Mouse (Mus musculus) embryo, embryonic 10 days (tissue): ENCODE measurements at regions not wholly inside any gene's neighbourhood (a gene's known extent, or its start where the extent isn't known, plus 50 kb on each side); places are given as distances from the start of the nearest gene placed in this dataset.
A peak's percentile ranks its signal among the peaks of the same experiment; 100 is the strongest.

Experiments used
- DNase-seq: peaks from one replicate; pipeline ENCODE4 v3.0.0-alpha.2; 2015; ENCODE audit warnings: low spot score

DNA sequence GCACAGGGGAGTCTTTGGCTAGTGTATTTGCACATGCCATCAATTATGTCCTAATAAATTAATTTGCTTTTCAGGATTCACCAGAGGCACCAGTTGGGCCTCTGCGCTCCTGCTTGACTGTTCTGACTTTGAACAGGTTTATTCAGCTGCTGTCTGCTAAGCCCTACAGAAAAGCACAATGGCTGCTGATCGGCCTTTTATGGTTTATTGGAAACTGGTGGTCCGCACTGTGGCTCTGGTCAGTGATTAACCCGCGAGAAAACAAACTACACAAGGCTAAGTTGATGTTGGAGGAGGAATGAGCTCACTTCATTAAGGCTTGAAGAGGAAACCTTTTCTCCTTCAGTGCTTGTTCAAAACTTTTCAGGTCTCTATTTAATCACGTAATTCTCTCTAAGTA, 208.4 kb upstream of the Gpr101 start:
- DNase-seq, result peak; percentile 11

GRCm38 (mm10) chrX:57709115-57709877, 205.7 kb upstream of the Gpr101 start:
- peak; percentile 12 for DNase-seq

DNA sequence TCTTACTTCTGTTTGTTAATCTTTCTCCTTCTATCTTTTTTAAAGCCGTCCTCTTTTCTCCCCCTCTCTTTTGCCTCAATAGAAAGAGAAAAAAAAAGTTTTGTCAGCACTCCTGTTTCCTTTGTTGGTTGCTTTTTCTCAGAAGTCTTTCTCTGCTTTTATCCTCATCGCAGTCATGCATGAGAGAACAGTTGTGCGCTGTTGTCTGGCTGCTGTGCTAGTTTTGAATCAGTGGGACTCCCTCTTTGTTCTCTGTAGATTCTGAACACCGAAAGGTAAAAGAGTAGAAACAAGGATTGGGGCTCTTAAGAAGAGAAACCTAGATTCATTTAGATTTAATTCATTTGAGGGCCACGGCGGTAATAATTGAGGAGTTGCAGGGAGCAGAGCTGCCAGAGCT, 204.9 kb upstream of the Gpr101 start:
- peak; percentile 11 for DNase-seq

DNA sequence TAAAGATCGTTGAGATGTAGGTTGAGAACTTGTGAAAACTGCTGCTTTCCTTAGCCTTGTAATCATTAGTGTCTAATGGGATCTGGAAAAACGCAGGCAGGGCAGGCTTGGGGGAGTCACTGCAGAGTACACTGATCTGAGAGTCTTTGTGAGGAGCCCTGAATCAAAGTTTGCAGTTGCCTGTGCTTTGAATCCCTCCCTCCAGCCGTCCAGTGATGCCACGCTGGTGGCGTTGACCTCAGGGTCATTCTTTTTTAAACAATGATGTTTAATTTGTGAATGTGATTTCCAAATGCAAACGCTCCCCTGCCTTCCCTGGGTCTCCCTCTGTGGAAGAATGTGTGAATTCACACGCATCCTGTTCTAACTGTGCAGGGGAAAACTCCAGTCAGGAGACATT, 204.4 kb upstream of the Gpr101 start:
- no peak for DNase-seq

DNA sequence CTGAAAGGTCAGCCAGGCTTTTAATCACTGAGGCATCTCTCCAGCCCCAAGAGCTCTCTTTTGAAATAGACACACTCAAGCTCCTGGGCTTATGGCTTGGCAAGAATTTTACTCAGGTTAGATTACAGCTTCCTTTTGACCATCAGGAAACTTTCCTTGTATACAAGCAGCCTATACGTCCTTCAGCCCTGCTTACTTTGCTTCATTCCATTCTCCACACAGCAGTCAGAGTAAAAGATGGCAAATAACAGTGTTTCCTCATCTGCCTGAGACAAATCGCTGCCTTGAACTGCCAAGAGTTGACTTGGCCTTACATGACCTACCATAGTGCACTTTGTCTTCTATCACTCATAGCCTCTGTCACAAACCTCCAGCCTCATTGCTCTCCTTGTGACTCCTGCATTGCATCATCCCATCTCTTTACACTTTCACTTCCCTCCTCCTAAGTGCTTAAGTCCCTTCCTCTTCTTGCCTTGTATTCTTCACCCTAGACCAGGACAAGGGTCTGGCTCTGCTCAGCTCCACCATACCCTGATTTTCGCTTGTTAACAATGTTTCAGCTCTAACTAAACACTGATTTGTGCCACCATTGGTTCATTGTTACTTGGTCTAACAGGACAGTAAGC, 203.2 kb upstream of the Gpr101 start:
- no peak for DNase-seq

GRCm38 (mm10) chrX:57692506-57692905, 188.9 kb upstream of the Gpr101 start:
- no peak for DNase-seq

DNA sequence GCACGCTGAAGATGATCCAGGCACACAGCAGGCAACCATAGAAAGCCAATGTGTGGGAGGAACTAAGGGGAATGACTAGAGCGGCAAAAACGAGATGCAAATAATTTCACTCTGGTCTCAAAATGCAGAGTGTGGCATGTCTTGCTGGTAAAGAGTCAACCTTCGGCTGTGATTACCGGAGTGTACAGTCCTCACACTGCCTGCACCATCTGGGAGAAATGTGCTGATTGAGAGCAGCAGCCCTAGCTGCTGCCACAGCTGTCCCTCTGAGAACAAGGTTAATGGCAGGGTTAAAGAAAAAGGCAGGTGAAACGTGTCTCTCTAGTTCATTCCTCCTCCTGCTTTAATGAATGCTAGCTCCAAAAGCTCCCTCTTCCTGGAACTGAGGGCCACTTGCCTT, 173.2 kb upstream of the Gpr101 start:
- DNase-seq, result no peak

DNA sequence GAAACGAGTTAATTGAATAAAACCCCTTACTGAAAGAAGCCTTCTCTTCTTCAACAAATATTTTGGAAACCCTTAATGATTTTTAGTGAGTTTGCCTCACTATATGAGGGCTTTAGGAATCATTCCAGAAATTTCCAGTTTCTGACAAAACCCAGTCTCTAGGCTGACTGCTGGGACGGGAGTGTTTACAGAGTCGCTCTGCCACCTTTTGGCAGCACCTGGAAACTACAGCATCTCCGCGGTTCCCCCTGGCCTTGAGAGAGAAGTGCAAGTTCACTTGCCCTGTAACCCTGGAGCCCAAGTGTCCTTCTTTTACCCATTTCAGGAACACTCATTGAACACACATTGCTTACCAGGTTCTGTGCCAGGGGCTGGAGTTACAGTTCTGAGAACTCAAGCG, 171.4 kb upstream of the Gpr101 start:
- peak; percentile 65 for DNase-seq

DNA sequence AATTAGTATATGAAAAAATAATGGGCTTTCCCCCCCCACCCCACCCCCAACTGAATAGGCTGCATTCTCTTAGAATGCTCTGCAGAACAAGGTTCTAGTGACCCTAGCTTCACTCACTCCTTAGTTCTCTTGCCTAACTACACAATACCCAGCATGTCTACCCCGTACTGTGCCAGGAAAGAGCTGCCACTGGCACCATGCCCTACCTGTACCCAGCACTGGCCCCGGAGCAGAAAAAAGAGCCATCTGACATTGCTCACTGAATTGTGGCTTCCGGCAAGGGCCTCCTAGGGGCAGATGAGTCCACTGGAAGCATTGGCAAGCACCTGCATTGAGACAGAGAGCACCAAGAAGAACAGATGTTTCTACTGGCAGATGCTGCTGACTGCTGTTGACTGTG, 156.0 kb upstream of the Gpr101 start:
- DNase-seq, result no peak

DNA sequence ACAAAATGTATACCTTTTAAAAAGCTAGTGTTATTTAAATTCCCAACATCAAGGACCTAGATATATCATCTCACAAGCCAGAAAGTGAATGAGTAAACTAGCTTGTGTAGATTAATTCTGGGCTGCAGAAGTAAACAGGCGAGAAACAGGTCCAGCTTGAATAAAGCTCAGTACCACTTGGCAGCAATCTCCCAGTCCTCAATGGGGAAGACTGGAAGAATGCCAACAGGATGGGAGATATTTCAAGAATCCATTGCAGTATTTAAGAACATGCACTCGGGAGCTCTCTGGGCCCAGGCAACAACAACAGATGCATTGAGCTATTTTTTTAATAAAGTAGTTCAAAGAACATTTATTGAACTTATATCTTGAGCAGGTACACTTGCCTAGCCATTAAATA, 152.5 kb upstream of the Gpr101 start:
- no peak for DNase-seq

DNA sequence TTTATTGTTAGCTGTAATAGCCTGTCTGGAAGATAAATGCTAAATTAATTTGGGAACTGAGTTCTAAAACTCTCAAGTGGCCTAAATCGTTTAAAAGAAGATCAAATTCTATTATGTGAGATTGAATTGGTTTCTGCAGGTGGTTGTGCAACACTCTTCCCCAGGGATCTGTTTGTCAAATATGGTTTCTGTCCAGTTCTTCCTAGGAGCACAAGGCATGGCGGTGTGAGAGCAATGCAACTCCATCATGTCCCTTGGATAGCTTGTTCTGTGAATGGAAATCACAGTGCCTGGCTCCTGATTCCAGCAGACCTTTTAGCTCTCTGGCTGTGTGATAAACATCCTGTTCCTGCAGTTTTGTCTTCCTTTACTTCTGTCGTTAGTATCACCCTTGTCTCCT, 151.9 kb upstream of the Gpr101 start:
- DNase-seq, result no peak
